Mouse (Mus musculus): Measurements from ENCODE around the gene Gucd1. TPM values are rescaled to one million over a fixed set of nuclear protein-coding genes. Genes with fewer than 3 reads are reported as not detected.
"Not testable (repeated sequence)": the region's sequence is repeated elsewhere in the genome, so short reads cannot be mapped to it uniquely, and the experiment has no call there.

Gucd1 gene
- polyA plus RNA-seq, 1 experiment: 80.5 TPM

DNA sequence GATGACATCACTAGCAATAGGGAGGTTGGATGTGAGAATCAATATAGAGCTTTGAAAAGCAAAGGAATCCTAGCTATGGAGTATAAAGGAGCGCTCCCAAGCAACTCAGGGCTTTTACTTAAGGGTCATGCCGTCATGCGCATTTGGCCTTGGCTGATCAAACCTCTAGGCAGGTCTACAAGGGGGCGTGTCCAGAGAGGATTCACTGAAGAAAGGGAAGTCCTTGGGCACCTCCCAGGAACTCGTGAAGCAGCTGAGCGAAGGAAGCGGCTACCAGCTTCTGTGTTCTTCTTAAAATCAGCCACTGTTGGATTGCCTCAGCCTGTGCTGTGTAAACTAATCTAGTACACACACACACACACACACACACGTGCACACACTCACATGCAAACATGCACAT lies 44.4 kb downstream of the Gucd1 start:
- WGBS: 33% methylated on average over 8 of the region's 8 CpGs

DNA sequence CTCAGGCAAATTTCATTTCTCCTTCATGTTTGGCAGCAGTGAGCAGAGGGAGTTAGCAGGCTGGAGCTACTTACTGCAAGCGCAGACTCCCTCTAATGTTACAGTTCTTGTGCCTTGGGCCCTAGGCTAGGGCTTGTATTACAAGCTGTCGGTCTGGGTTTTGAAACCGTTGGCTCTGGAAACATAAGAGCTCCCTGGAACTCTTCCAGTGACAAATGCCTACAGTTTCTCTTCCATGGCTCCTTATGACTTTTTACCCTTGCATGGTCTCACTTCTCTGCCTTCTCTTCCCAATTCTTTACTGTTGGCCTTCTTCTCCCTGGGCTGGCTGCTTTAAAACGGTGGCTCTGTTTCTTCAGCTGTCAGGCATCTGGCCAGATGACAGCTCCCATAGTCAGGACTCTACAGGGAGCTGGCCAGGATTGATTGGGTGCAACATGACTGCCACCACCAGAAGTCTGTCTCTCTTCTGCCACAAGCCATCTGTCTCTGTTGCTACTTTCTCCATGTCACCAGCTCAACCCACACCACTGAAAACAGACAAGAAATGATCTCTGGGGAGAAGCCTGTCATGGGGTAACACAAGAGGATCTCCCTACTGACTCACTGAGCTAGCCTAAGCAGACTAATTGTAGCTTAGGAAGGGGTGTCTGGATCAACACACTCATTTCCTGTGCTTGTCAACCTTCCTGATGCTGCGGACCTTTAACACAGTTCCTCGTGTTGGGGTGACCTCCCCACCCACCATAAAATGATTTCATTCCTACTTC lies 51.8 kb downstream of the Gucd1 start:
- Histone ChIP-seq H3K27ac (ENCODE audit: control insufficient read depth, insufficient read depth, low read length) (no peak overlapping the region), H3K36me3 (ENCODE audit: control insufficient read depth, insufficient read depth, low read length) (no peaks in the 10 kb centered on the region), H3K4me1 (replicated peaks; ENCODE audit: control insufficient read depth, insufficient read depth, low read length) (peaks cover 2% of the 10 kb centered on the region; the same call in 1 of the 2 replicates), H3K27me3 (ENCODE audit: control insufficient read depth, insufficient read depth, low read length) (no peaks in the 10 kb centered on the region), H3K4me3 (ENCODE audit: control insufficient read depth, insufficient read depth, low read length) (no peak overlapping the region)
- DNase-seq: no peak
- TF ChIP-seq CTCF (IDR thresholded peaks at IDR 0.05; ENCODE audit: borderline replicate concordance, control insufficient read depth, extremely low read depth, insufficient read depth, low read length, poor library complexity) (no peak), POLR2A (IDR thresholded peaks at IDR 0.05; ENCODE audit: control insufficient read depth, extremely low read depth, insufficient read depth, low read length, poor library complexity) (no peak)
- 71% methylated on average over 6 of the region's 6 CpGs for WGBS

More for the DNA sequence above, 44.4 kb downstream of the Gucd1 start:
- H3K27me3 ChIP-seq (ENCODE audit: control insufficient read depth, insufficient read depth, low read length): no peaks in the 10 kb centered on the region
- no peak overlapping the region for H3K4me3 ChIP-seq (ENCODE audit: control insufficient read depth, insufficient read depth, low read length)
- H3K36me3 ChIP-seq (ENCODE audit: control insufficient read depth, insufficient read depth, low read length): no peaks in the 10 kb centered on the region
- H3K4me1 ChIP-seq (replicated peaks; ENCODE audit: control insufficient read depth, insufficient read depth, low read length): no peaks in the 10 kb centered on the region
- no peak for DNase-seq
- H3K27ac ChIP-seq (ENCODE audit: control insufficient read depth, insufficient read depth, low read length): no peak overlapping the region
- TF ChIP-seq CTCF (IDR thresholded peaks at IDR 0.05; ENCODE audit: borderline replicate concordance, control insufficient read depth, extremely low read depth, insufficient read depth, low read length, poor library complexity) (no peak), POLR2A (IDR thresholded peaks at IDR 0.05; ENCODE audit: control insufficient read depth, extremely low read depth, insufficient read depth, low read length, poor library complexity) (no peak)

DNA sequence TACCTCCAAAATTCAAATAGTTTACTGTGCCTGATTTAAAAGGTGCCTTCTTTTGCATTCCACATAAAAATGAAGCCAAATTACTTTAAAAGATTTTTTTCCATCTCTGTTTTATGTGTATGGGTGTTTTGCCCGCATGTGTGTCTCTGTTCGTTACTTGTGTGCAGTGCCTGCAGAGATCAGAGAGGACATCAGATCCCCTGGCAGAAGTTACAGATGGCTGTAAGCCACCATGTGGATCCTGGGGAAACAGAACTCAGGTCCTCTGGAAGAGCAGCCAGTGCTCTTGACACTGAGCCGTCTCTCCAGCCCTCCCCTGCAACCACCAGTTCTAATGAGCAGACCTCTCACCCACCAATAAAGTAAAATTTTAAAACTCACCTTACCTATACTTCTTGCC lies 55.0 kb downstream of the Gucd1 start:
- 89% methylated on average over 3 of the region's 3 CpGs for WGBS
- H3K4me1 ChIP-seq (replicated peaks; ENCODE audit: control insufficient read depth, insufficient read depth, low read length): peaks cover 2% of the 10 kb centered on the region; the same call in 1 of the 2 replicates
- H3K4me3 ChIP-seq (ENCODE audit: control insufficient read depth, insufficient read depth, low read length): no peak overlapping the region
- no peaks in the 10 kb centered on the region for H3K27me3 ChIP-seq (ENCODE audit: control insufficient read depth, insufficient read depth, low read length)
- H3K27ac ChIP-seq (ENCODE audit: control insufficient read depth, insufficient read depth, low read length): no peak overlapping the region
- TF ChIP-seq CTCF (IDR thresholded peaks at IDR 0.05; ENCODE audit: borderline replicate concordance, control insufficient read depth, extremely low read depth, insufficient read depth, low read length, poor library complexity): no peak
- no peak for TF ChIP-seq POLR2A (IDR thresholded peaks at IDR 0.05; ENCODE audit: control insufficient read depth, extremely low read depth, insufficient read depth, low read length, poor library complexity)
- DNase-seq: no peak
- H3K36me3 ChIP-seq (ENCODE audit: control insufficient read depth, insufficient read depth, low read length): no peaks in the 10 kb centered on the region

DNA sequence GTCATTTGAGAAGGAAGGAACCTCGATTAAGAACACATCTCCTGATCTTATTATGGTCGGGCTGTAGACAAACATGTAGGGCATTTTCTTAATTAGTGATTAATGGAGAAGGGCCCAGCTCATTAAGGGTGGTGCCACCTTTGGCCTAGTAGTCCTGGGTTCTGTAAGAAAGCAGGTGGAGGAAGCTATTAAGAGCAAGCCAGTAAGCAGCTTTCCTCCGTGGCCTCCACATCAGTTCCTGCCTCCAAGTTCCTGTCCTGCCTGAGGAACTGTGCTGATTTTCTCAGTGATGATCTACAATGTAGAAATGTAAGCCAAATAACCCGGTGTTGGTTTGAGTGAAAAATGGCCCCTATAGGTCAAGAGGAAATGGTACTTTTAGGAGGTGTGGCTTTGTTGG lies 59.4 kb downstream of the Gucd1 start:
- no peak for DNase-seq
- H3K4me3 ChIP-seq (ENCODE audit: control insufficient read depth, insufficient read depth, low read length): no peak overlapping the region
- H3K4me1 ChIP-seq (replicated peaks; ENCODE audit: control insufficient read depth, insufficient read depth, low read length): no peaks in the 10 kb centered on the region
- no peak overlapping the region for H3K27ac ChIP-seq (ENCODE audit: control insufficient read depth, insufficient read depth, low read length)
- TF ChIP-seq POLR2A (IDR thresholded peaks at IDR 0.05; ENCODE audit: control insufficient read depth, extremely low read depth, insufficient read depth, low read length, poor library complexity) (no peak), CTCF (IDR thresholded peaks at IDR 0.05; ENCODE audit: borderline replicate concordance, control insufficient read depth, extremely low read depth, insufficient read depth, low read length, poor library complexity) (no peak)
- H3K36me3 ChIP-seq (ENCODE audit: control insufficient read depth, insufficient read depth, low read length): no peaks in the 10 kb centered on the region
- no peaks in the 10 kb centered on the region for H3K27me3 ChIP-seq (ENCODE audit: control insufficient read depth, insufficient read depth, low read length)
- WGBS: 88% methylated on average over 4 of the region's 4 CpGs

DNA sequence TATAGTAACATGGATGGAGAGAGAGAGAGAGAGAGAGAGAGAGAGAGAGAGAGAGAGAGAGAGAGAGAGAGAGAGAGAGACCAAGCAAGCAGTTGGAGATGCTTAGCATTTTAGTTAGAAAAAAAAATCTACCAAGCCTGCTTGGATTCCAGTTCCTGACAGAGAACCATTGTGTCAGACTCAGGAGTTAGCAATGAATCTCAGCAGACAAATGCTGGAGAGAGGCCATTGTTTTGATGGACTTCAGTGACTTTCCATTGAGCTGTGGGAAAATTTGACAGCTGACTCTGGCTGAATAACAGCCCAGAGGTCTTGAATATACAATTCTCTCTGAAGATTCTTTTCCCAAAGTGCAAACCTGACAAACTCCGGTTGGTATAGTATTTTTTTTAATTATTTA lies 59.9 kb downstream of the Gucd1 start:
- H3K27ac ChIP-seq (ENCODE audit: control insufficient read depth, insufficient read depth, low read length): no peak overlapping the region
- no peaks in the 10 kb centered on the region for H3K27me3 ChIP-seq (ENCODE audit: control insufficient read depth, insufficient read depth, low read length)
- no peak overlapping the region for H3K4me3 ChIP-seq (ENCODE audit: control insufficient read depth, insufficient read depth, low read length)
- no peak for TF ChIP-seq CTCF (IDR thresholded peaks at IDR 0.05; ENCODE audit: borderline replicate concordance, control insufficient read depth, extremely low read depth, insufficient read depth, low read length, poor library complexity)
- TF ChIP-seq POLR2A (IDR thresholded peaks at IDR 0.05; ENCODE audit: control insufficient read depth, extremely low read depth, insufficient read depth, low read length, poor library complexity): no peak
- H3K4me1 ChIP-seq (replicated peaks; ENCODE audit: control insufficient read depth, insufficient read depth, low read length): no peaks in the 10 kb centered on the region
- no peaks in the 10 kb centered on the region for H3K36me3 ChIP-seq (ENCODE audit: control insufficient read depth, insufficient read depth, low read length)
- WGBS: 98% methylated on average over 1 of the region's 1 CpGs
- DNase-seq: no peak

DNA sequence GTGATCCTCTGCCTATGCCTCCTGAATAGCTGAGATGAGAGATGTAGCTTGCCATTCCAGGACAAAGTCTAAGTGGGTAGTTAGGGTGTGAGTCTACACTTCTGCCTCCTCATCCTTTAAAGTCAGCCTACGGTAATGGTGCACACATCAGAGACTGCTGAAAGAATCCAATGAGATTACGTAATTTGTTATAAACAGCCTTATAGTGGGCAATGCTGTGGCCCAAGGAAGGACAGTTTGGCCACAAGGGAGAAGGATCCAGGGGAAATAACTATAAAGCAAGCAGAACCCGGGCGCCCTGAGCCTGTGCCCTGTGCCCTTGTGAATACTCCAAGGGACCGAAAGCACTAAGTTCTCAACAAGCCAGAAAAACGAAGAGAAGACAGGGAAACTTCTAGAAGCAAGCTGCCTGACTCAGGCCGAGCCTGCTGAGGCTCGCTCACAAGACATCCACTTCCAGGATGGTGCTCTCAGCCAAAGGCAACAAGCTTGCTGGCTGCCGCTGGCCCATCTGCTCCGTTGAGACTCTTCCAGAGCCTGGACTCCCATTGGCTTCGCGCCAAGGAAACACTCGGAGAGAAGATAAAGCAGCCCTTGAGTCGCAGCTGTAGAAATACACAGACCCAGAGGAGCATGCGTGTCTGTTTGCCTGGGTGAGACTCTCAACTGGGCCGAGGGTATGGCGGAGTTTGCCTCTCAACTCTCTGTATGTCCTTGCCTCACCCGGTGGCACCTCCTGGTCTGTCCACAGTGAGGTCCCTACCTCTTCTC lies 61.5 kb downstream of the Gucd1 start:
- not testable (repeated sequence) for H3K36me3 ChIP-seq (ENCODE audit: control insufficient read depth, insufficient read depth, low read length); DNase-seq; H3K4me3 ChIP-seq (ENCODE audit: control insufficient read depth, insufficient read depth, low read length); H3K27ac ChIP-seq (ENCODE audit: control insufficient read depth, insufficient read depth, low read length); H3K27me3 ChIP-seq (ENCODE audit: control insufficient read depth, insufficient read depth, low read length); H3K4me1 ChIP-seq (replicated peaks; ENCODE audit: control insufficient read depth, insufficient read depth, low read length)
- 94% methylated on average over 14 of the region's 18 CpGs for WGBS
